Mouse (Mus musculus) inflammation-experienced regulatory T-cells, adult 6 months (primary cell): ENCODE data around the gene Kcnn3. TPM values are rescaled to one million over a fixed set of nuclear protein-coding genes. Genes with fewer than 3 reads are reported as not detected.

Experiments
- ATAC-seq: one replicate; pipeline ENCODE4 v1.8.0; 2017
- polyA plus RNA-seq, 3 experiments: library from polyadenylated mRNA; unstranded; fragments of 100-300 nt; shearing (Covaris generic); gene quantifications; one replicate each; pipeline ENCODE4 v1.2.1; 2017

The Kcnn3 gene
- polyA plus RNA-seq, 3 experiments from 2014 or later = not detected

GRCm38 (mm10) chr3:89617360-89617759 is 97.4 kb downstream of the Kcnn3 start:
- no peak for ATAC-seq

- no peak for ATAC-seq
These were observed 102.9 kb downstream of the Kcnn3 start for GRCm38 (mm10) chr3:89622825-89623224.

GRCm38 (mm10) chr3:89623531-89623930 is 103.6 kb downstream of the Kcnn3 start:
- ATAC-seq = no peak

DNA sequence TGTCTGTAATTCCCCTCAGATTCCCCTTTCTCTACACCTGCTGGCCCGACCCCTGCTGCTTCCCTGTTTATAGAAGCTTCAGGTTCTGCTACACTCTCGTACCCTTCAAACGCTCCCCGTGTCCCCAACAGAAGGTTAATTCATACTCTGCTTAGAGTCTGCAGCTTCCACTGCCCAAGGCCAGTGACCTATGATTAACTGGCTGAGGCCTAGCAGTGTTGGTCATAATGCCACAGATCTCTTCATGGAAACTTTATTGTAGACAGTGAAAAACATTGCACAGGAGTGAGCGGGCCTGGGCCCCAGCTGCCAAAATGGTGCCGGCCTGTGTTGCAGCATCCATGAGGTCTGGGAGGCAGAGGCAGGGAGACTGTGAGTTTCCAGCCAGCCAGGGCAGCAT is 104.0 kb downstream of the Kcnn3 start:
- ATAC-seq = no peak

DNA sequence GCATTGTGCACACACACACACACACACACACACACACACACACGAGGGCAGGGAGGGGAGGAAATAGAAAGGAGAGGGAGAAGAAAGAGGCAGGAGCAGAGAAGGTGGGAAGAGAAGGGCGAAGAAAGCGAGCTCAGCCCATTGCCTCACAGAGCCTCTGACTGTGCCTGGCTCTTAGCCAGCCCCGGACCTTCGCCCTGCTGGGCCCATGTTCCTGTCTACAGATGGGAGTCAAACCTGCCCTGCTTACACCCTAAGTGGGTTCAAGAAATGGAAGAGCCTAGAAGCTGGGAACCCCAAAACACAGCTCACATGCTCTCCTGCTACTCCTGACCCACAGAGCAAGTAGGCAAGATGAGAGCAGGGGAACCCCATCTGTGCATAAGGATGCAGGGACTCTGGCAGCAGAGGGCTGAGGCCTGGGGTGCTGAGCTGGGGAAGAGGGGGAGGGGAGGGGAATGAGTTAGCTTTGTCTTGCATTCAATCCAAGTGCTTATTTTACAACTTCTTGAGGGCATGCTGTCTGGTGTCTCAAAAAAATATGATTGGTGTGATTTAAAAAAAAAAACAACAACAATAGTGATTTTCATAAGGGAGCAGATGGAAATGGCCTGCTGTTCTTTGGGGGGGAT is 105.0 kb downstream of the Kcnn3 start:
- no peak for ATAC-seq

DNA sequence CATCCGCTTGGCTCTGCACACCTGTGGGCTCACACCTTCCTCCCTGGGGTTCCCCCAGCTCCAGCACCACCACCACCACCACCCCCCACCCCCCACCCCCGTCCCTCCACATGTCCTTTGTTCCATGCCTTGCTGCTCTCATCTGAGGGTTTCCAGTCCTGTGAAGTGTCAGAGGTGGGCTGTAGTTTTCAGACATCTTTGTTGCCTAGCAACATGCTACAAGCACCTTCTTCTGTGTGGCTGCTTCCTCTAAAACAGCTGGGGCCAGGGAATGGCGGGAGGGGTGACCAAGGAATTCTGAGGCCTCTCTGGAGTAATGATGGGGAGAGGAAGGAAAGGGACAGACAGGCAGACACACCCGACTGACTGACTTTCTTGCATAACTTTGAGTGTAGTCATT is 106.6 kb downstream of the Kcnn3 start:
- no peak for ATAC-seq

GRCm38 (mm10) chr3:89629811-89630210 is 109.8 kb downstream of the Kcnn3 start:
- ATAC-seq = no peak

GRCm38 (mm10) chr3:89631750-89632149 is 111.8 kb downstream of the Kcnn3 start:
- ATAC-seq = no peak

GRCm38 (mm10) chr3:89633531-89633930 is 113.6 kb downstream of the Kcnn3 start:
- ATAC-seq = no peak

DNA sequence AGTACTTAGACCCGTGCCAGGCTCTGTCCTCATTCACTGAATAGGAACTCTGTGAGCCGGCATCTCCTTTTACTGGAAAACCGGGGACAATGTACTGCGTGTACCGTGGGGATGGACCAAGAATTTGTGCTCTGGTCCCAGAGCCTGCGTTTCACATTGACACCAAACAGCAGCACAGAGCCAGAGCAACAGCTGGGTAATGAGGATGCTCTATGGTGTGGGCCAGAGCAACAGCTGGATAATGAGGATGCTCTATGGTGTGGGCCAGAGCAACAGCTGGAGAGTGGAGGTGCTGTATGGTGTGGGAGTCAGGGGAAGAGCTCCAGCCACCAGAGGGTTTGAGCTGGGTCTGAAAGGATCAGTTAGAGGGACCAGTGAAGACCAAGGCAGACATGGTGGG is 114.0 kb downstream of the Kcnn3 start:
- no peak for ATAC-seq

DNA sequence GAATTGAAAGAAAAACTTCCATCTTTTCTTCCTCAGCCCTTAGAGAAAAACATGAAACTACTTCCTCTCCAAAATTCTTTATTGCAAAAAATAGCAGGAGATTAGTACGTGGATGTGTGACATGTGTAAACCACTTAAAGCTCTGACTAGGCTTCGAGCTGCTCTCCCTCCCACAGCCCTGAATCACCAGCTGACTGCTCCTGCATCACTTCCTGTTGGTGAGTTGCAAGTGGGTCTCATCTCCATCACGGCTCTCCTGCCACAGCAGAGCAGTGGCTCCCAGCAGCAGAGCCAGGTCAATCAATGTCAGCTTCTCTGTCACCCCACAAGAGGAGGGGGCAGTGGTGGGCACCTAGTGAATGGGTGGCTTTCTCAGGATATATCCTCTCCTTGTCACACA is 120.8 kb downstream of the Kcnn3 start:
- ATAC-seq = no peak

- ATAC-seq = no peak
These were observed 123.4 kb downstream of the Kcnn3 start for GRCm38 (mm10) chr3:89643391-89643790.

- ATAC-seq = no peak
These were observed 126.9 kb downstream of the Kcnn3 start for GRCm38 (mm10) chr3:89646813-89647255.

- ATAC-seq = no peak
These were observed 127.4 kb downstream of the Kcnn3 start for GRCm38 (mm10) chr3:89647268-89647874.

DNA sequence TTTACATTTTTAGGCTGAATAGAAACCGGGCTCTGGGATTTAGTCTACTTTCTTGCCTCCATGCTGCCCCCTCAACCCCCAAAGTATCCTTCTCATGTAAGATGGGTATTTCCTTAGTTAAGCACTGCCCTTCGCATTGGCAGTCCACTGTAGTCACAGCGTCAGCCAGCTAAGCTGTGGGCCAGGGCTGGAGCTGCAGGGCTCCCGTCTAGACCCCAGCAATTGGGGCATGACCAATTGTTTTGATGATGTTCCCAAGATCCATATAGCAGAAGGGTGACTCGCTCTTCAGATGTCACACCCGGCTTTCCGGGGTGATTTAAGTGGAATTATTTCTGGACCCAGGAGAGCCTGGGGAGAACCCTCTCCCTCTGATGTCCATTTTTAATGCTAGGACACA is 129.9 kb downstream of the Kcnn3 start:
- ATAC-seq = no peak

- ATAC-seq = no peak
These were observed 133.4 kb downstream of the Kcnn3 start for GRCm38 (mm10) chr3:89653231-89653954.

DNA sequence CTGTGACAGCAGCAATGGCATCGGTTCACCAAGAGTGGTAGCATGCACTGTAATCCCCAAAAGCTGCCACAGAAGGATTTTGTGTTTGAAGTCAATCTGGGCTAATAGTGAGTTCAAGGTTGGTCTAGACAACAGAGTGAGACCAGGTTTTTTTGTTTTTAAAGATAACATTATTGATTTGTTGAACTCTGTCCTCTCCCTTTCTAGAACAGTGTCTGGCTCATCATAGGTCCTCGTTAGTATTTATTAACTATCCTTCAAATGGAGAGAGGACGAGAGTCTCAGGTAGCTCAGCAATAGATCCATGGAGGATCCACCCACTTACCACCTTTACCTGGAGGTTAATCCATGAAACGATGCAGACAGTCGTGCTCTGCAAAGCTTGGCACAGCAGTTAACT is 137.1 kb downstream of the Kcnn3 start:
- no peak for ATAC-seq

DNA sequence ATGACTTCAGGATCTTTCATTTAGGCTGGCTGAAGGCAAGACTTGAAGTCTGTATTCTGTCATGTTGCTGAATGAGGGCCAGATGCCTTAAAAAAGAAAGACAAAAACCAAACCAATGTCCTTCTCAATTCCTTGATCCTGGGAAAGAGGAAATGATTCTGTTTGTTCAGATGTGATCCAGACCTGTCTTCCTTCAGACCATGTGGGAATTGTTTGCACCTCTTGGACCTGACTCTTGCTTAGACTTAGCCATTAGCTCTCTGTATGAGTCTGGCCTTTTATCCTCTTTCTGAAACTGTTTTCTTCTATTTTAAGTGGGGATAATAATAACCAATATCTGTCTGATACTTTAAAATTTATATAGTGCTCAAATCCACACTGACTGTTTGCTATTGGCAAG is 138.5 kb downstream of the Kcnn3 start:
- no peak for ATAC-seq

GRCm38 (mm10) chr3:89659938-89660620 is 140.1 kb downstream of the Kcnn3 start:
- no peak for ATAC-seq

- ATAC-seq = no peak
These were observed 144.8 kb downstream of the Kcnn3 start for GRCm38 (mm10) chr3:89664808-89665207.

DNA sequence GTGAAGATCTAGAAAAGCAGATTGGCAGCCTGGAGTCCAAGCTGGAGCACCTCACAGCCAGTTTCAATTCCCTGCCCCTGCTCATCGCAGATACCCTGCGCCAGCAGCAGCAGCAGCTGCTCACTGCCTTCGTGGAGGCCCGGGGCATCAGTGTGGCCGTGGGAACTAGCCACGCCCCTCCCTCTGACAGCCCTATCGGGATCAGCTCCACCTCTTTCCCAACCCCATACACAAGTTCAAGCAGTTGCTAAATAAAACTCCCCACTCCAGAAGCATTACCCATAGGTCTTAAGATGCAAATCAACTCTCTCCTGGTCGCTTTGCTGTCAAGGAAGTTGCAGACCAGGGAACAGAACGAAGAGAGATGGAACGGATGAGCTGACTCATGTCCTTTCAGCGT is 147.2 kb downstream of the Kcnn3 start:
- no peak for ATAC-seq

- no peak for ATAC-seq
These were observed 151.4 kb downstream of the Kcnn3 start for GRCm38 (mm10) chr3:89671334-89671733.

- ATAC-seq = peak; percentile 70
These were observed 152.8 kb downstream of the Kcnn3 start for GRCm38 (mm10) chr3:89672573-89673317.
